Mouse (Mus musculus): ENCODE measurements around the gene Agtr1b.

DNA sequence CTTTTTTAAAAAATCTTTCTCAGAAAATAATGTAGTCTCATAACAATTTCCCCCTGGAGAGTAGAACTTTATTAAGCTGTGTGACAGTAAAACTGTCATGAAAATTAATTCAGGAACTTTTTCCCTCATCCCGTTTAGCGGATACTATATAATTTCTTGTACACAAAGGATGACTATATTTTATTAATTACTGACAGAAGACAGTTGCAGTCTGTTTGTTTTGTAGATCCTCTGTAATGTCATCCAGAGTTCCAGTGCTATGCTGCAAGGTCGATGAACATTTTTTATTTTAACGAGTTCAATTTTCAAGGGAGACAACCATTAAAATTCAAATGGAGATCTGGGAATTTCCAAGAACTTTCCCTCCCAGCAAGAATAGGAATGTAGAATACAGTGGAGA is 57.8 kb downstream of the Agtr1b start:
- TF ChIP-seq POLR2A (IDR thresholded peaks at IDR 0.05; ENCODE audit: borderline replicate concordance, extremely low read depth, insufficient read depth, insufficient read length, poor library complexity, severe bottlenecking) = no peak
- TF ChIP-seq CTCF (IDR thresholded peaks at IDR 0.05; ENCODE audit: borderline replicate concordance, extremely low read depth, insufficient read depth, insufficient read length) = no peak
